Mouse (Mus musculus) testis, adult 2 months (tissue): ENCODE data around the gene Ube2l6. TPM values are rescaled to one million over a fixed set of nuclear protein-coding genes. Genes with fewer than 3 reads are reported as not detected.

Experiments
- H3K27ac ChIP-seq: fragments of 200-500 bp; 2 replicates; pipeline ENCODE4 v1.5.1; 2012; ENCODE audit warnings: low read depth, low read length; ENCODE audit not compliant: control insufficient read depth, insufficient read depth
- H3K27me3 ChIP-seq: fragments of 200-500 bp; 2 replicates; pipeline ENCODE4 v1.6.1; 2012; ENCODE audit warnings: mild to moderate bottlenecking, low read length, moderate library complexity; ENCODE audit not compliant: control insufficient read depth, insufficient read depth
- H3K36me3 ChIP-seq: fragments of 200-500 bp; 2 replicates; pipeline ENCODE4 v1.6.1; 2012; ENCODE audit warnings: mild to moderate bottlenecking, low read length; ENCODE audit not compliant: control insufficient read depth, insufficient read depth
- H3K4me1 ChIP-seq: fragments of 200-500 bp; 2 replicates; pipeline ENCODE4 v1.6.1; 2012; ENCODE audit warnings: low read length; ENCODE audit not compliant: control insufficient read depth, insufficient read depth
- H3K4me3 ChIP-seq: fragments of 200-500 bp; 2 replicates; pipeline ENCODE4 v1.5.1; 2012; ENCODE audit warnings: low read depth, mild to moderate bottlenecking, low read length, moderate library complexity, mixed read lengths; ENCODE audit not compliant: control insufficient read depth
- CTCF ChIP-seq: fragments of 200-500 bp; IDR thresholded peaks from 2 replicates; pipeline ENCODE4 v1.5.1; 2012; ENCODE audit warnings: low read depth, mild to moderate bottlenecking, inconsistent platforms, low read length, moderate library complexity; ENCODE audit not compliant: control insufficient read depth, insufficient read depth, insufficient replicate concordance
- POLR2A ChIP-seq: fragments of 200-500 bp; IDR thresholded peaks from 2 replicates; pipeline ENCODE4 v1.6.1; 2012; ENCODE audit warnings: low read depth, mild to moderate bottlenecking, inconsistent platforms, low read length, moderate library complexity; ENCODE audit not compliant: control insufficient read depth
- polyA plus RNA-seq: library from polyadenylated mRNA; depleted of rRNA; stranded (reverse); fragments of >200 nt; gene quantifications from 2 replicates; pipeline ENCODE4 v1.2.3, GENCODE M21; 2012

The Ube2l6 gene
- polyA plus RNA-seq, 1 experiment: 2.2 TPM

- TF ChIP-seq CTCF: no peak
- no peak for TF ChIP-seq POLR2A
- no peaks in the 10 kb centered on the region for H3K27me3 ChIP-seq
- no peak overlapping the region for H3K4me3 ChIP-seq
- H3K27ac ChIP-seq: no peak overlapping the region; the same call in none of the 2 replicates
- no peaks in the 10 kb centered on the region for H3K36me3 ChIP-seq
- peaks cover 5% of the 10 kb centered on the region for H3K4me1 ChIP-seq
Observed at GRCm38 (mm10) chr2:84775665-84776064, 23.0 kb upstream of the Ube2l6 start.

- Histone ChIP-seq H3K4me3 (no peak overlapping the region), H3K27me3 (no peaks in the 10 kb centered on the region), H3K4me1 (peaks cover 5% of the 10 kb centered on the region), H3K36me3 (no peaks in the 10 kb centered on the region), H3K27ac (no peak overlapping the region)
- TF ChIP-seq CTCF (no peak), POLR2A (no peak)
Observed at GRCm38 (mm10) chr2:84777706-84778105, 20.9 kb upstream of the Ube2l6 start.

GRCm38 (mm10) chr2:84779210-84779609, 19.4 kb upstream of the Ube2l6 start:
- TF ChIP-seq POLR2A: no peak
- peak; percentile 21; the same call in 1 of the 2 replicates for TF ChIP-seq CTCF
- Histone ChIP-seq H3K4me3 (no peak overlapping the region), H3K36me3 (no peaks in the 10 kb centered on the region), H3K27ac (no peak overlapping the region), H3K4me1 (peaks cover 5% of the 10 kb centered on the region), H3K27me3 (no peaks in the 10 kb centered on the region)

GRCm38 (mm10) chr2:84783315-84783714, 15.3 kb upstream of the Ube2l6 start:
- Histone ChIP-seq H3K27me3 (no peaks in the 10 kb centered on the region), H3K27ac (no peak overlapping the region), H3K36me3 (no peaks in the 10 kb centered on the region), H3K4me3 (no peak overlapping the region), H3K4me1 (no peaks in the 10 kb centered on the region)
- TF ChIP-seq POLR2A: no peak
- TF ChIP-seq CTCF: no peak

GRCm38 (mm10) chr2:84783840-84784566, 14.6 kb upstream of the Ube2l6 start:
- Histone ChIP-seq H3K4me1 (no peaks in the 10 kb centered on the region), H3K27ac (no peak overlapping the region), H3K4me3 (no peak overlapping the region), H3K27me3 (no peaks in the 10 kb centered on the region), H3K36me3 (no peaks in the 10 kb centered on the region)
- TF ChIP-seq POLR2A (no peak), CTCF (no peak)

- peaks cover 6% of the 10 kb centered on the region for H3K4me1 ChIP-seq
- no peak overlapping the region for H3K4me3 ChIP-seq
- TF ChIP-seq POLR2A (no peak), CTCF (no peak)
- H3K36me3 ChIP-seq: no peaks in the 10 kb centered on the region
- no peak overlapping the region for H3K27ac ChIP-seq
- no peaks in the 10 kb centered on the region for H3K27me3 ChIP-seq
Observed at GRCm38 (mm10) chr2:84788316-84788715, 10.3 kb upstream of the Ube2l6 start.

GRCm38 (mm10) chr2:84790418-84790817, 8.2 kb upstream of the Ube2l6 start:
- Histone ChIP-seq H3K36me3 (no peaks in the 10 kb centered on the region), H3K4me1 (peaks cover 6% of the 10 kb centered on the region), H3K27me3 (no peaks in the 10 kb centered on the region), H3K27ac (no peak overlapping the region), H3K4me3 (no peak overlapping the region; the same call in 1 of the 2 replicates)
- no peak for TF ChIP-seq POLR2A
- no peak for TF ChIP-seq CTCF

- TF ChIP-seq POLR2A: no peak
- TF ChIP-seq CTCF: no peak
- no peaks in the 10 kb centered on the region for H3K36me3 ChIP-seq
- peaks cover 6% of the 10 kb centered on the region for H3K4me1 ChIP-seq
- no peaks in the 10 kb centered on the region for H3K27me3 ChIP-seq
- H3K27ac ChIP-seq: no peak overlapping the region
- H3K4me3 ChIP-seq: no peak overlapping the region
Observed at GRCm38 (mm10) chr2:84792516-84792915, 6.1 kb upstream of the Ube2l6 start.
